Mouse (Mus musculus): ENCODE results near the gene Sec14l1. TPM values are rescaled to one million over a fixed set of nuclear protein-coding genes. Genes with fewer than 3 reads are reported as not detected.

The Sec14l1 gene
- polyA plus RNA-seq, 1 experiment: 123 TPM

DNA sequence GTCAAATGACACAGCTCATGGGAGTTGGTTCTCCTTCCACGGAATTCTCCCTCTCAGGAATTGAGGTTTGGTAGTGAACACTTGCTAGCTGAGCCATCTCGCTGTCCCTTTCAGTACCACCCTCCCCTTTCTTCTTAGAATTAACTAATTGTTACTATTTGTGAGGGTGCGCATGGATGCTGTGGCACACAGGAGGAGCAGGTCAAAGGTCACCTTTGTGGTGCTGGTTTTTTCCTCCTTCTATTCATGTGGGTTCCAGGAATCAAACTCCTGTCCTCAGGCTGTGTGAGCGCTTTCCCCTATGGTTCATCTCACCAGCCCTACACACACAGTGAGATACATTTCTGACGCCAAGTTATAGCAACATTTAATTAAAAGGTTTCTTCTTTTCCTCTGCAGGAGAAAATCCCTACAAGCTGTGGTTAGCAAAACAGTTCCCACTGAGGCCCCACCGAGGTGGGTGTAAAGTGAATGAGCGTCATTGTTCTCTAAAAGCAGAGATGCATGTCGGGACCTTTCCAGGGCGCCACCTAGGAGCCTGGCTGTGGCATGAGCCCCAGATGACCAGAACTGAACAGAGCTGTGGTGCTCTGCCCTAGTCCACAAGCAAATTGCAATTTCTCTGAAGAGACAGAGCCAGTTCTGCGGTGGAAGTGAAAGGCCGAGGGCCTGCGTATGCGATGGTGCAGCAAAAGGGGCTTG lies 8.2 kb upstream of the Sec14l1 start:
- 72% methylated on average over 13 of the region's 13 CpGs for WGBS

DNA sequence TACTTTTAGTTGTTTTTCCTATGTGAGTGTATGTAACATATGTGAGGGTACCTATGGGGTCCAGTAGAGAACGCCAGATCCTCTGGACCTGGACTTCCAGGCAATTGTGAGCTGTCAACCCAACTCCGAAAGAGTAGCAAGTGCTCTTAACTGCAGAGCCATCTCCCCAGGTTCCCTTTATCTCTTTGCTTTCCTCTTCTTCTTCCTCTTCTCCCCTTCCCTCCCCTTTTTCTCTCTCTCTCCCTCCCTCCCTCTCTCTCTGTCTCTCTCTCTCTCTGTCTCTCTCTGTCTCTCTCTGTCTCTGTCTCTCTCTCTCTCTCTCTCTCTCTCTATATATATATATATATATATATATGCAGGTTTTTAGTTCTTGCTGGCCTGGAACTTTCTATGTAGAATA lies 7.1 kb upstream of the Sec14l1 start:
- H3K4me3 ChIP-seq (replicated peaks; ENCODE audit: extremely low read depth, low read depth, low read length): no peak overlapping the region
- DNase-seq: no peak
- 91% methylated on average over 2 of the region's 2 CpGs for WGBS
- TF ChIP-seq POLR2A (IDR thresholded peaks at IDR 0.05; ENCODE audit: borderline replicate concordance, extremely low read depth, low read depth, low read length) (no peak), CTCF (IDR thresholded peaks at IDR 0.05; ENCODE audit: insufficient read depth, low read length) (no peak)
- peaks cover 21% of the 10 kb centered on the region for H3K4me1 ChIP-seq (ENCODE audit: control insufficient read depth, insufficient read depth, low read length)

More for the DNA sequence above, 8.2 kb upstream of the Sec14l1 start:
- DNase-seq: no peak
- TF ChIP-seq POLR2A (IDR thresholded peaks at IDR 0.05; ENCODE audit: borderline replicate concordance, extremely low read depth, low read depth, low read length) (no peak), CTCF (IDR thresholded peaks at IDR 0.05; ENCODE audit: insufficient read depth, low read length) (no peak)
- Histone ChIP-seq H3K4me3 (replicated peaks; ENCODE audit: extremely low read depth, low read depth, low read length) (no peak overlapping the region), H3K4me1 (ENCODE audit: control insufficient read depth, insufficient read depth, low read length) (peaks cover 27% of the 10 kb centered on the region)

DNA sequence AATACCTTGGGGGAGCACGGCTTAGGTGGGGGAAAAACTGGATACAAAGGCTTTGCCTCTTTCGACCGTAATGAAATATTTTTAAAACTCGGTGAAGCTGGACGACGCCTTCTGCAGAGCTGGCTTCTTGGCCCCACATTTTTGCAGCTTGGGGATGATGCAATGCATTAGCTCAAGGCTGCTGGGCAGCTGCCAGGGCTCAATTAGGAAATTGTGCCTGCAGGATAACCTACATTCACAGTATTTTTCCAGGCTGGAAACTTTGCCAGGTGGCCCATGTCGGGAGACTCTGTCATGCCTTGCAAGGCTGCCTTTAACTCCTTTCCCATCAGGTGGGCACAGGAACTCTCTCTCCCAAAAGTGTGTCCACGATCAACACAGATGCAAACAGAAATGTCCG lies 6.4 kb upstream of the Sec14l1 start:
- Histone ChIP-seq H3K4me3 (replicated peaks; ENCODE audit: extremely low read depth, low read depth, low read length) (no peak overlapping the region), H3K4me1 (ENCODE audit: control insufficient read depth, insufficient read depth, low read length) (peaks cover 20% of the 10 kb centered on the region)
- 21% methylated on average over 9 of the region's 9 CpGs for WGBS
- TF ChIP-seq CTCF (IDR thresholded peaks at IDR 0.05; ENCODE audit: insufficient read depth, low read length): no peak
- TF ChIP-seq POLR2A (IDR thresholded peaks at IDR 0.05; ENCODE audit: borderline replicate concordance, extremely low read depth, low read depth, low read length): no peak
- peak; percentile 77 for DNase-seq

GRCm38 (mm10) chr11:117109179-117109954 lies 5.6 kb upstream of the Sec14l1 start:
- no peak for TF ChIP-seq CTCF (IDR thresholded peaks at IDR 0.05; ENCODE audit: insufficient read depth, low read length)
- TF ChIP-seq POLR2A (IDR thresholded peaks at IDR 0.05; ENCODE audit: borderline replicate concordance, extremely low read depth, low read depth, low read length): no peak
- Histone ChIP-seq H3K4me1 (ENCODE audit: control insufficient read depth, insufficient read depth, low read length) (peaks cover 17% of the 10 kb centered on the region), H3K4me3 (replicated peaks; ENCODE audit: extremely low read depth, low read depth, low read length) (no peak overlapping the region)
- no peak for DNase-seq
- WGBS: 44% methylated on average over 12 of the region's 12 CpGs

DNA sequence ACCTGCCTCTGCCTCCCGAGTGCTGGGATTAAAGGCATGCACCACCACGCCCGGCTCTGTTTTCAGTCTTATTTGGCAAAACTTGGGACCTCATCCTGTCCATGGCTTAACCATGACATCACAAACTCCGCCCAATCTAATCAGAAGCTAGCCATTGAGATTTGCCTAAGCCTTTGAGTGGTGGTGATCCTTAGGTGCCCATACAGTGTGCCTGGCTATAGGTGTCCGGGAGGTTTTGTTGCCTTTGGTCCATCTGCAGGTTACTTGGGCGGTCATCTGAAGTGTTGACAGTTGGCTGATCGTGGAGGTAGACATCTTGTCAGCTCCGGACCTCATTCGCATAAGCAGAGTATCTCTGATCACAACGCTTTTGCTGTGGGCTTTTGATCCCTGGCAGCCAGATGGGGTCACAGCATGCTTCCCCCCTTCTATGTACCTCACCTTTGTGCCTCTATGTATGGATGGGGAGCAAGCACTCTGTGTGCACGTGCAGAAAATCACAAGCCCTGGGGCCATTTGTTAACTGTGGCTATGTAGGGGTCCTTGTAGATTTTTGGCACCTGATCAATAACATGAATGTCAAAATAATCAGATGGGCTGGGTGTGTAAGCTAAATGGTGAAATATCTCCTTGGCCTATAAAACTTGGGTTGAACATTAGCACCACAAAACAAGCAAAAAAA lies 2.9 kb upstream of the Sec14l1 start:
- DNase-seq: no peak
- WGBS: 85% methylated on average over 11 of the region's 11 CpGs
- H3K4me1 ChIP-seq (ENCODE audit: control insufficient read depth, insufficient read depth, low read length): peaks cover 19% of the 10 kb centered on the region
- no peak overlapping the region for H3K4me3 ChIP-seq (replicated peaks; ENCODE audit: extremely low read depth, low read depth, low read length)
- TF ChIP-seq CTCF (IDR thresholded peaks at IDR 0.05; ENCODE audit: insufficient read depth, low read length): no peak
- no peak for TF ChIP-seq POLR2A (IDR thresholded peaks at IDR 0.05; ENCODE audit: borderline replicate concordance, extremely low read depth, low read depth, low read length)

DNA sequence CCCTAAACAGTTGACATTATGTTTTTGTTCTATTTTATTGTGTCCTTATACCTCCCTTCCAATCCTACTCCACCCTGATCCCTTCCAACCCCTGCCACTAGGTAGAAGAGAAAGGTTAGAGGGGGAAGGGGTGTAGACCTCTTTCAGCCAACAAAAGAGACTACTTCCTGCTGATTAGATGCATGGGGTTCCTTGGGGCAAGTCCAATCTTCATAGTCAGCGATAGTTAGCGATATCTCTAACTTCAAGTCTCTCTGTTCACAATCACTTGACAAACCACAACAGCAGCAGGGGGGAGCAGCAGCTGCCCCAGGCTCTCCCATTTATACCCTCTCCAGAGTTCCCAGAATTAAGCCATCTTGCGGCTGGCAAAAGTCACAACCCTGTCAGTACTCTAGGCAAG lies 2.3 kb upstream of the Sec14l1 start:
- DNase-seq: no peak
- Histone ChIP-seq H3K4me1 (ENCODE audit: control insufficient read depth, insufficient read depth, low read length) (peaks cover 23% of the 10 kb centered on the region), H3K4me3 (replicated peaks; ENCODE audit: extremely low read depth, low read depth, low read length) (no peak overlapping the region)
- no peak for TF ChIP-seq POLR2A (IDR thresholded peaks at IDR 0.05; ENCODE audit: borderline replicate concordance, extremely low read depth, low read depth, low read length)
- no peak for TF ChIP-seq CTCF (IDR thresholded peaks at IDR 0.05; ENCODE audit: insufficient read depth, low read length)
- WGBS: 54% methylated on average over 3 of the region's 3 CpGs

DNA sequence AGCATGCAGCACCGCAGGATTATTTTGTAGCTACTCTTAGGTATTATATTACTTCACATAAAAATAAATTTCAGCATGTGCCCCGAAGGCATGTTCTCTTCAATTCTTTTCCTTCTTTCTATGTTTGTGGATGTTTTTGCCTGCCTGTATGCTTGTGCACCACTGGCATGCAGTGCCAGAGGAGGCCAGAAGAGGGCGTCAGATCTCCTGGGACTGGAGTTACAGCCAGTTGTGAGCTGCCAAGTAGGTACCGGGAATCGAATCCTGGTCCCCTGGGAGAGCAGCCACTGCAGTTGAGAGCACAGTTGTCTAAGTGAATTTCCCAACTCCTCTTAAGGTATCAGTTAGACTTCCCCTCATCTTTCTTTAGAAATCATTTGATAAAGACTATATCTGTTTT lies 1.6 kb upstream of the Sec14l1 start:
- TF ChIP-seq POLR2A (IDR thresholded peaks at IDR 0.05; ENCODE audit: borderline replicate concordance, extremely low read depth, low read depth, low read length) (no peak), CTCF (IDR thresholded peaks at IDR 0.05; ENCODE audit: insufficient read depth, low read length) (peak; percentile 29; the same call in 1 of the 2 replicates)
- Histone ChIP-seq H3K4me3 (replicated peaks; ENCODE audit: extremely low read depth, low read depth, low read length) (no peak overlapping the region), H3K4me1 (ENCODE audit: control insufficient read depth, insufficient read depth, low read length) (peaks cover 23% of the 10 kb centered on the region)
- no peak for DNase-seq
- 91% methylated on average over 5 of the region's 5 CpGs for WGBS

- Histone ChIP-seq H3K4me1 (ENCODE audit: control insufficient read depth, insufficient read depth, low read length) (peaks cover 18% of the 10 kb centered on the region), H3K4me3 (replicated peaks; ENCODE audit: extremely low read depth, low read depth, low read length) (peak overlapping the region; percentile 70)
- DNase-seq: no peak
- TF ChIP-seq POLR2A (IDR thresholded peaks at IDR 0.05; ENCODE audit: borderline replicate concordance, extremely low read depth, low read depth, low read length) (no peak), CTCF (IDR thresholded peaks at IDR 0.05; ENCODE audit: insufficient read depth, low read length) (no peak)
- WGBS: 20% methylated on average over 13 of the region's 13 CpGs
Observed at GRCm38 (mm10) chr11:117114231-117114591, 757 bp upstream of the Sec14l1 start.

DNA sequence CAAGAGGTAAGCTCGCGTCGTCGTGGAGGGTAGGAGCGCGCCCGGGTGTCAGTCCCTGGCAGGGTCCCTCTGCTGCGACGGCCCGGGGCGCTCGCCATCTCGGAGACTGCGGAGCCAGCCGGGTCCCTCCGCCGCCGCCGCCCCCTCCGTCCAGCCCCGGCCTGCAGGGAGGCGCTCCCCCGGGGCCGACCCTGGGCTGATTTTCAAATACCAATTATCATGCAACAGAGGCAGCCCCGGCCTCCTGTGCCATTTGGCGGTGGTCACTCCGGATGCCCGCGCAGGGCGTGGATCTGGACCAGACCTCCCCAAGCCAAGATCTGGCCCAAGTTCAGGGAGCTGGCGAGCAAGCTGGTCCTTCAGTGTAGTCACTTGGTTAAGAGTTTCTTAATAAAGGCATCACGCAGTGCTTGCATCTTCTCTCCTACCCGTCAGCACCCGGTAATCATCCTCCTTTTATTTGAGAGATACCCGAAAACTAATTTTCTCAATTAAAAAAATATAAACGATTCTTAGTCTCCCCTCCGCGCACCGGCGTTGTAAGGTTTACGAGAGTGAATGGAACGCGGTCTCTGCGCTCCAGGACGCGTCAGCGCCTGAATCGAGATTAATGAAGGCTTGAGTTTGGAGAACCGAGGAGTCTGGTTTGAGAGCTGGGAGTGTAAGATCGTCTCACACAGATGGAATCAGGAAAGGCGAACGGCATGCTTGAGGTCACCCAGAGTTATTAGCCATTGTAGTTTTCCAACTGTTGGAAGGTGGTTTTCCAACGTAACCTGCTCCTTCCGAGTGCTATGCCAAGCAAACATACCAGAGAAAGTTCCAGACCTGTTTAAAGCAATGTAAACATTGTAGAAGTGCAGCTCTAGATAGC lies 615 bp downstream of the Sec14l1 start:
- WGBS: under 1% methylated on average over 54 of the region's 54 CpGs
- H3K4me3 ChIP-seq (replicated peaks; ENCODE audit: extremely low read depth, low read depth, low read length): peak overlapping the region; percentile 100
- peak; percentile 64 for DNase-seq
- H3K4me1 ChIP-seq (ENCODE audit: control insufficient read depth, insufficient read depth, low read length): peaks cover 21% of the 10 kb centered on the region
- TF ChIP-seq POLR2A (IDR thresholded peaks at IDR 0.05; ENCODE audit: borderline replicate concordance, extremely low read depth, low read depth, low read length): no peak; the same call in 1 of the 2 replicates
- no peak for TF ChIP-seq CTCF (IDR thresholded peaks at IDR 0.05; ENCODE audit: insufficient read depth, low read length)

Measured in lung, adult 2 months (tissue).